ENCODE assay signal across 10 mouse cellular contexts in the genomic region with DNA sequence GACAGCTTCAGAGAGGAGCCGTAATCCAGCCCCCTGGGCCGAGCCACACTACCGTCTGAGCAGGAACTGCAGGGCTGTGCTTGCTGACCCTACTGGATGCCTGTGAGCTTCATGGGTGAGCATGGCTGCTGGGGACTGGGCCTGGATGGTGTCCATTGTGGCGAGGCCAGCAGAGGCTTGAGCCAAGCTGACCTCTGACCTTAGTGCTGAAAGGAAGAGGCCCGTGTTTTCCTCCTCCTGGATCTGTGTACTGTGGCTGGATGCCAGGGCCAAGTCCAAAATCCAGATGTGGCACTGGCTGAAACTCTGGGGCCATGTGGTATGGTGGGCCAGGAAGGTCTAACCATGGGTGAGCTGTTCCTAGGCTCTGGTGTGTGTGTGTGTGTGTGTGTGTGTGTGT. TPM values are rescaled to one million over a fixed set of nuclear protein-coding genes. Genes with fewer than 3 reads are reported as not detected.
A peak's percentile ranks its signal among the peaks of the same experiment; 100 is the strongest.
DNase-seq lines count a peak whose midpoint lies in the region; ATAC-seq and TF ChIP-seq lines count a peak whose summit lies in the region.
"Had no signal": no experiment of that assay in that cellular context is flagged by ENCODE, and none has a peak within 500 bp of the region (broad histone marks: within the 10 kb centered on the region; RNA-seq: fewer than 3 reads in every experiment).

No protein-coding gene starts in this region.

- H3K9me3 ChIP-seq in lung, embryonic 14.5 days (ENCODE audit: low read depth, low read length): no peaks in the 10 kb centered on the region
- 0 out of 2 replicates have a peak, but pooled peaks cover 4% of the 10 kb centered on the region for H3K9me3 ChIP-seq in heart, embryonic 16.5 days (replicated peaks; ENCODE audit: control insufficient read depth, low read length)
- H3K9me3 ChIP-seq: embryonic facial prominence, embryonic 15.5 days had no signal

- TF ChIP-seq POLR2A in lung, adult 2 months (IDR thresholded peaks at IDR 0.05; ENCODE audit: borderline replicate concordance, extremely low read depth, low read depth, low read length): no peak

- H3K4me1 ChIP-seq in lung, embryonic 14.5 days (ENCODE audit: insufficient read depth): peaks cover 4% of the 10 kb centered on the region; the same call in 1 of the 2 replicates
- H3K4me1 ChIP-seq in lung, adult 2 months (ENCODE audit: control insufficient read depth, insufficient read depth, low read length): no peaks in the 10 kb centered on the region
- H3K4me1 ChIP-seq in heart, embryonic 16.5 days (ENCODE audit: control insufficient read depth, insufficient read depth, low read length): peaks cover 3% of the 10 kb centered on the region; the same call in 1 of the 2 replicates

- no peak overlapping the region for H3K9ac ChIP-seq in lung, embryonic 14.5 days
- no peak overlapping the region for H3K9ac ChIP-seq in heart, embryonic 16.5 days (ENCODE audit: low read length)
- H3K9ac ChIP-seq: embryonic facial prominence, embryonic 15.5 days had no signal

- no peak for ATAC-seq in lung, embryonic 14.5 days (ENCODE audit: insufficient read depth)
- ATAC-seq in heart, embryonic 16.5 days (replicated peaks; ENCODE audit: extremely low read depth, insufficient read depth, low FRiP score): peak; percentile 50

- no peak overlapping the region for H3K27ac ChIP-seq in lung, embryonic 14.5 days (ENCODE audit: low read depth)
- H3K27ac ChIP-seq in heart, embryonic 16.5 days (ENCODE audit: low read length): no peak overlapping the region
- no peak overlapping the region for H3K27ac ChIP-seq in left cerebral cortex, adult 2 months
- H3K27ac ChIP-seq: embryonic facial prominence, embryonic 15.5 days had no signal

- H3K36me3 ChIP-seq in lung, embryonic 14.5 days (ENCODE audit: insufficient read depth): no peaks in the 10 kb centered on the region
- no peaks in the 10 kb centered on the region for H3K36me3 ChIP-seq in heart, embryonic 16.5 days (ENCODE audit: control insufficient read depth, insufficient read depth)
- H3K36me3 ChIP-seq: embryonic facial prominence, embryonic 15.5 days had no signal

- WGBS in lung, embryonic 14.5 days: 30% methylated on average over 5 of the region's 5 CpGs
- WGBS in lung, adult 2 months: 44% methylated on average over 5 of the region's 5 CpGs
- WGBS in heart, embryonic 16.5 days: 37% methylated on average over 5 of the region's 5 CpGs

- no peak overlapping the region for H3K4me3 ChIP-seq in lung, embryonic 14.5 days (ENCODE audit: low read depth, low read length)
- no peak overlapping the region for H3K4me3 ChIP-seq in lung, adult 2 months (replicated peaks; ENCODE audit: extremely low read depth, low read depth, low read length)
- H3K4me3 ChIP-seq in heart, embryonic 16.5 days (ENCODE audit: low read length): no peak overlapping the region
- no peak overlapping the region for H3K4me3 ChIP-seq in left cerebral cortex, adult 2 months
- H3K4me3 ChIP-seq: embryonic facial prominence, embryonic 15.5 days had no signal

- no peak overlapping the region for H3K4me2 ChIP-seq in lung, embryonic 14.5 days
- H3K4me2 ChIP-seq in heart, embryonic 16.5 days (ENCODE audit: low read depth, low read length): no peak overlapping the region
- H3K4me2 ChIP-seq: embryonic facial prominence, embryonic 15.5 days had no signal

- no peak for TF ChIP-seq CTCF in lung, embryonic 14.5 days (IDR thresholded peaks at IDR 0.05; ENCODE audit: low read depth)
- no peak for TF ChIP-seq CTCF in lung, adult 2 months (IDR thresholded peaks at IDR 0.05; ENCODE audit: insufficient read depth, low read length)
- TF ChIP-seq CTCF in left cerebral cortex, adult 2 months (IDR thresholded peaks at IDR 0.05): no peak

- DNase-seq in lung, embryonic 14.5 days: peak; percentile 47
- no peak for DNase-seq in lung, adult 2 months
- peak; percentile 60 for DNase-seq in kidney, postnatal 10 days
- peak; percentile 31 for DNase-seq in lung, postnatal 25 days (ENCODE audit: low spot score)
- no peak for DNase-seq in thymus, postnatal 36 days
- no peak for DNase-seq in left cerebral cortex, adult 2 months (ENCODE audit: extremely low spot score in 1 of 2, low spot score in 2 of 2)
- no peak for DNase-seq in ovary, adult 18-20 months (ENCODE audit: low spot score)

- no peaks in the 10 kb centered on the region for H3K27me3 ChIP-seq in lung, embryonic 14.5 days (ENCODE audit: insufficient read depth, low read length)
- no peaks in the 10 kb centered on the region for H3K27me3 ChIP-seq in heart, embryonic 16.5 days (ENCODE audit: control insufficient read depth, insufficient read depth, low read length)

- intact Hi-C loops in left cerebral cortex, adult 2 months (cut with DNase I): no loop called here

RNA-seq across cellular contexts. Expression of gene Comp, which starts 9.3 kb away (rescaled TPM):
- 0.43 and 0.53 TPM in 2 replicates for polyA plus RNA-seq in lung, embryonic 14.5 days (2014; fragmentation: Nextera tagmentation; extraction: Ambion mirVana)
- polyA plus RNA-seq in lung, adult 2 months (2012; rRNA removed): 0.51 and 1.3 TPM in 2 replicates
- polyA plus RNA-seq in heart, embryonic 16.5 days (2015; fragmentation: Nextera tagmentation; extraction: Ambion mirVana): 3.0 and 4.3 TPM in 2 replicates
- under 1 TPM; 0.32 to 0.33 TPM for total RNA-seq in left cerebral cortex, adult 2 months (2021)

RNA-seq across cellular contexts. Expression of gene Upf1, which starts 11.0 kb away (rescaled TPM):
- 23.3 and 27.2 TPM in 2 replicates for polyA plus RNA-seq in lung, embryonic 14.5 days (2014; fragmentation: Nextera tagmentation; extraction: Ambion mirVana)
- polyA plus RNA-seq in lung, adult 2 months (2012; rRNA removed): 35.8 and 36.7 TPM in 2 replicates
- 7.9 and 9.7 TPM in 2 replicates for polyA plus RNA-seq in heart, embryonic 16.5 days (2015; fragmentation: Nextera tagmentation; extraction: Ambion mirVana)
- 10 to 100 TPM; 66.0 to 70.0 TPM for total RNA-seq in left cerebral cortex, adult 2 months (2021)

RNA-seq across cellular contexts. Expression of gene Gdf1, which starts 34.4 kb away (rescaled TPM):
- 2.4 and 4.2 TPM in 2 replicates for polyA plus RNA-seq in lung, embryonic 14.5 days (2014; fragmentation: Nextera tagmentation; extraction: Ambion mirVana)
- polyA plus RNA-seq in lung, adult 2 months (2012; rRNA removed): 1.1 and 1.5 TPM in 2 replicates
- polyA plus RNA-seq in heart, embryonic 16.5 days (2015; fragmentation: Nextera tagmentation; extraction: Ambion mirVana): 0.45 and 1.4 TPM in 2 replicates
- 10 to 100 TPM in 1 of 2 experiments, 1 to 10 TPM in 1; 8.2 to 17.1 TPM for total RNA-seq in left cerebral cortex, adult 2 months (2021)
- total RNA-seq: hematopoietic stem cell, adult 5-6 weeks had no signal

RNA-seq across cellular contexts. Expression of gene Cers1, which starts 48.5 kb away (rescaled TPM):
- 2.7 and 3.6 TPM in 2 replicates for polyA plus RNA-seq in lung, embryonic 14.5 days (2014; fragmentation: Nextera tagmentation; extraction: Ambion mirVana)
- 2.7 TPM in 2 replicates for polyA plus RNA-seq in lung, adult 2 months (2012; rRNA removed)
- polyA plus RNA-seq in heart, embryonic 16.5 days (2015; fragmentation: Nextera tagmentation; extraction: Ambion mirVana): 1.3 TPM in 2 replicates
- total RNA-seq in left cerebral cortex, adult 2 months (2021): 100 to 1,000 TPM in 1 of 2 experiments, 10 to 100 TPM in 1; 94.8 to 104 TPM
- total RNA-seq: hematopoietic stem cell, adult 5-6 weeks had no signal

Comparison
In these comparisons a context has a peak if more than half of its experiments do, and no peak if none do; other contexts are left out.
1. DNase-seq: peak in lung, embryonic 14.5 days (single experiment), kidney, postnatal 10 days (single experiment) and lung, postnatal 25 days (single experiment); none in lung, adult 2 months (single experiment), thymus, postnatal 36 days (0 of 2), left cerebral cortex, adult 2 months (0 of 2) and ovary, adult 18-20 months (single experiment).